Mouse (Mus musculus): ENCODE data around the gene Msl1. TPM values are rescaled to one million over a fixed set of nuclear protein-coding genes. Genes with fewer than 3 reads are reported as not detected.

Gene Msl1
- total RNA-seq, 2 experiments from 2014 or later = 182 to 185 TPM

- DNase-seq (ENCODE audit: low spot score in 2 of 2) = no peak
Observed at GRCm38 (mm10) chr11:98837917-98838316, 42.6 kb downstream of the Msl1 start.

- peak; percentile 75 for DNase-seq (ENCODE audit: low spot score in 2 of 2)
Observed at GRCm38 (mm10) chr11:98838512-98838911, 43.2 kb downstream of the Msl1 start.

- DNase-seq (ENCODE audit: low spot score in 2 of 2) = no peak
Observed at GRCm38 (mm10) chr11:98839402-98839801, 44.1 kb downstream of the Msl1 start.

- no peak for DNase-seq (ENCODE audit: low spot score in 2 of 2)
Observed at GRCm38 (mm10) chr11:98839897-98840296, 44.6 kb downstream of the Msl1 start.

GRCm38 (mm10) chr11:98846016-98846415, 50.7 kb downstream of the Msl1 start:
- DNase-seq (ENCODE audit: low spot score in 2 of 2) = no peak

- DNase-seq (ENCODE audit: low spot score in 2 of 2) = no peak
Observed at GRCm38 (mm10) chr11:98846865-98847604, 51.7 kb downstream of the Msl1 start.

- DNase-seq (ENCODE audit: low spot score in 2 of 2) = no peak
Observed at GRCm38 (mm10) chr11:98849196-98849894, 54.0 kb downstream of the Msl1 start.

- DNase-seq (ENCODE audit: low spot score in 2 of 2) = no peak
Observed at GRCm38 (mm10) chr11:98850100-98851093, 55.1 kb downstream of the Msl1 start.

- no peak for DNase-seq (ENCODE audit: low spot score in 2 of 2)
Observed at GRCm38 (mm10) chr11:98854116-98854515, 58.8 kb downstream of the Msl1 start.

GRCm38 (mm10) chr11:98854659-98855058, 59.3 kb downstream of the Msl1 start:
- no peak for DNase-seq (ENCODE audit: low spot score in 2 of 2)

Other genes with a start within 250 kb of the Msl1 start
- gene Ikzf3, start 249.5 kb upstream of the Msl1 start, total RNA-seq (2021) = under 1 TPM; 0.33 TPM
- not detected for gene Zpbp2, start 244.4 kb upstream of the Msl1 start, total RNA-seq (2021)
- gene Ormdl3, start 208.1 kb upstream of the Msl1 start, total RNA-seq (2021) = 10 to 100 TPM; 46.0 to 49.4 TPM
- gene Lrrc3c, start 197.2 kb upstream of the Msl1 start, total RNA-seq (2021) = not detected
- gene Gm12355, start 169.9 kb upstream of the Msl1 start, total RNA-seq (2021) = 10 to 100 TPM; 11.7 to 12.1 TPM
- gene Gsdma3, start 169.2 kb upstream of the Msl1 start, total RNA-seq (2021) = not detected
- not detected for gene Gsdma2, start 148.8 kb upstream of the Msl1 start, total RNA-seq (2021)
- under 1 TPM in 1 of 2 experiments, not detected in 1; 0.14 TPM for gene Gsdma, start 131.2 kb upstream of the Msl1 start, total RNA-seq (2021)
- gene Psmd3, start 113.0 kb upstream of the Msl1 start, total RNA-seq (2021) = 100 to 1,000 TPM; 135 to 138 TPM
- gene Csf3, start 94.3 kb upstream of the Msl1 start, total RNA-seq (2021) = not detected
- 100 to 1,000 TPM; 108 to 127 TPM for gene Med24, start 66.1 kb upstream of the Msl1 start, total RNA-seq (2021)
- gene Thra, start 54.9 kb upstream of the Msl1 start, total RNA-seq (2021) = 100 to 1,000 TPM; 708 to 832 TPM
- 100 to 1,000 TPM in 1 of 2 experiments, 10 to 100 TPM in 1; 87.2 to 122 TPM for gene Nr1d1, start 20.2 kb upstream of the Msl1 start, total RNA-seq (2021)
- 10 to 100 TPM; 53.0 to 57.3 TPM for gene Casc3, start 9.4 kb downstream of the Msl1 start, total RNA-seq (2021)
- gene Rapgefl1, start 41.3 kb downstream of the Msl1 start, total RNA-seq (2021) = 100 to 1,000 TPM; 133 to 139 TPM
- gene Wipf2, start 68.1 kb downstream of the Msl1 start, total RNA-seq (2021) = 10 to 100 TPM; 73.3 to 75.5 TPM
- gene Cdc6, start 112.3 kb downstream of the Msl1 start, total RNA-seq (2021) = under 1 TPM; 0.33 to 0.45 TPM
- 10 to 100 TPM; 14.4 to 14.9 TPM for gene Rara, start 132.3 kb downstream of the Msl1 start, total RNA-seq (2021)
- 1 to 10 TPM; 1.8 to 2.0 TPM for gene Gjd3, start 187.5 kb downstream of the Msl1 start, total RNA-seq (2021)
- under 1 TPM; 0.40 to 0.67 TPM for gene Top2a, start 228.7 kb downstream of the Msl1 start, total RNA-seq (2021)
- gene Igfbp4, start 245.7 kb downstream of the Msl1 start, total RNA-seq (2021) = 10 to 100 TPM; 64.2 to 73.2 TPM

Measured in left cerebral cortex, adult 18-20 months (tissue).